ENCODE assay signal across 14 mouse cellular contexts in the genomic region with DNA sequence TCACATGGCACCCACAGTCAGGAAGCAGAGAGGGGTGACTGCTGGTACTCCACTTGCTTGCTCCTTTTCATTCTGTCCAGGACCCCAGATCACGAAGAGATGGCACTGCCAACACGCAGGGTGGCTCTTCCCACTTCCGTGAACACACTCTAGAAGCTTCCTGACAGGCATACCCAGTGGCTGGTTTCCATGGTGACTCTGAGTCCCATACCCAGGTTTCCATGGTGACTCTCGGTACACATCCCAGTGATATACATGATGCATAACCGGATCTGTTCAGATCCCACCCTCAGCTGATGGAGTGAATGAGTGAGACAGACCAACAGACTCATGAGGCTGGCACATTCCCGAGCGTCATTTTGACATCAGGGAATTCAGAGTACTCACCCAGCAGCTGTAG. TPM values are rescaled to one million over a fixed set of nuclear protein-coding genes. Genes with fewer than 3 reads are reported as not detected.
DNase-seq lines count a peak whose midpoint lies in the region; ATAC-seq lines count a peak whose summit lies in the region.
"Had no signal": no experiment of that assay in that cellular context is flagged by ENCODE, and none has a peak within 500 bp of the region (broad histone marks: within the 10 kb centered on the region; RNA-seq: fewer than 3 reads in every experiment).

No protein-coding gene starts in this region.

- H3K27me3 ChIP-seq in forebrain, embryonic 14.5 days (replicated peaks; ENCODE audit: control insufficient read depth, insufficient read depth, low read length): 0 out of 2 replicates have a peak, but pooled peaks cover 3% of the 10 kb centered on the region
- no peaks in the 10 kb centered on the region for H3K27me3 ChIP-seq in hindbrain, embryonic 16.5 days (replicated peaks; ENCODE audit: control insufficient read depth, insufficient read depth, low read length)
- peaks cover 21% of the 10 kb centered on the region for H3K27me3 ChIP-seq in neural tube, embryonic 15.5 days (replicated peaks)
- H3K27me3 ChIP-seq: intestine, embryonic 15.5 days had no signal

- no peak overlapping the region for H3K4me2 ChIP-seq in forebrain, embryonic 14.5 days (ENCODE audit: low read length)
- no peak overlapping the region for H3K4me2 ChIP-seq in hindbrain, embryonic 16.5 days (ENCODE audit: low read length)
- no peak overlapping the region for H3K4me2 ChIP-seq in neural tube, embryonic 15.5 days
- H3K4me2 ChIP-seq: intestine, embryonic 15.5 days; liver, embryonic 13.5 days had no signal

- 70% methylated on average over 7 of the region's 7 CpGs for WGBS in forebrain, embryonic 14.5 days
- 38% methylated on average over 7 of the region's 7 CpGs for WGBS in hindbrain, embryonic 16.5 days
- 54% methylated on average over 7 of the region's 7 CpGs for WGBS in neural tube, embryonic 15.5 days

- no peak overlapping the region for H3K9ac ChIP-seq in forebrain, embryonic 14.5 days (ENCODE audit: low read length)
- H3K9ac ChIP-seq in hindbrain, embryonic 16.5 days (ENCODE audit: low read depth, low read length): no peak overlapping the region
- no peak overlapping the region for H3K9ac ChIP-seq in neural tube, embryonic 15.5 days (replicated peaks)
- H3K9ac ChIP-seq: intestine, embryonic 15.5 days; liver, embryonic 13.5 days had no signal

- DNase-seq in left cerebral cortex, adult 9 months (ENCODE audit: low spot score in 2 of 2): peak; percentile 9 to 43
- DNase-seq in left cerebral cortex, adult 11 months (ENCODE audit: low spot score): no peak
- peak; percentile 77 for DNase-seq in forebrain, embryonic 14.5 days (ENCODE audit: low spot score)
- no peak for DNase-seq in testis, postnatal 10 days (ENCODE audit: low spot score)
- DNase-seq in cerebellum, adult 11 months: no peak
- DNase-seq: cerebellum, postnatal 14 days; kidney, postnatal 10 days; liver, embryonic 13.5 days; lung, postnatal 14 days had no signal

- H3K36me3 ChIP-seq in forebrain, embryonic 14.5 days (ENCODE audit: control insufficient read depth, insufficient read depth, low read length): no peaks in the 10 kb centered on the region
- H3K36me3 ChIP-seq in hindbrain, embryonic 16.5 days (ENCODE audit: control insufficient read depth, insufficient read depth, low read length): no peaks in the 10 kb centered on the region
- H3K36me3 ChIP-seq in neural tube, embryonic 15.5 days: no peaks in the 10 kb centered on the region
- H3K36me3 ChIP-seq: liver, embryonic 13.5 days had no signal

- H3K4me3 ChIP-seq in forebrain, embryonic 14.5 days (ENCODE audit: low read depth, low read length): no peak overlapping the region
- H3K4me3 ChIP-seq in hindbrain, embryonic 16.5 days (ENCODE audit: low read length): no peak overlapping the region
- no peak overlapping the region for H3K4me3 ChIP-seq in neural tube, embryonic 15.5 days (replicated peaks)
- H3K4me3 ChIP-seq: embryonic facial prominence, embryonic 10.5 days; intestine, embryonic 15.5 days; liver, embryonic 13.5 days had no signal

- no peak overlapping the region for H3K27ac ChIP-seq in forebrain, embryonic 14.5 days (ENCODE audit: low read depth, low read length)
- no peak overlapping the region for H3K27ac ChIP-seq in hindbrain, embryonic 16.5 days (ENCODE audit: low read depth, low read length)
- H3K27ac ChIP-seq in neural tube, embryonic 15.5 days (replicated peaks): no peak overlapping the region
- H3K27ac ChIP-seq: intestine, embryonic 15.5 days; liver, embryonic 13.5 days had no signal

- H3K9me3 ChIP-seq in forebrain, embryonic 14.5 days (replicated peaks; ENCODE audit: control insufficient read depth, low read length): no peaks in the 10 kb centered on the region
- peaks cover 6% of the 10 kb centered on the region; the same call in 1 of the 2 replicates for H3K9me3 ChIP-seq in hindbrain, embryonic 16.5 days (ENCODE audit: control insufficient read depth, low read length)
- no peaks in the 10 kb centered on the region for H3K9me3 ChIP-seq in neural tube, embryonic 15.5 days (replicated peaks)
- H3K9me3 ChIP-seq: embryonic facial prominence, embryonic 10.5 days; intestine, embryonic 15.5 days; liver, embryonic 13.5 days had no signal

- H3K4me1 ChIP-seq in forebrain, embryonic 14.5 days (ENCODE audit: control insufficient read depth, insufficient read depth, low read length): no peaks in the 10 kb centered on the region
- H3K4me1 ChIP-seq in hindbrain, embryonic 16.5 days (ENCODE audit: control insufficient read depth, insufficient read depth, low read depth, low read length): peaks cover 4% of the 10 kb centered on the region; the same call in 1 of the 2 replicates
- peaks cover 20% of the 10 kb centered on the region for H3K4me1 ChIP-seq in neural tube, embryonic 15.5 days
- H3K4me1 ChIP-seq: liver, embryonic 13.5 days had no signal

- ATAC-seq in forebrain, embryonic 14.5 days: peak; percentile 60; the same call in 1 of the 2 replicates
- peak; percentile 80 for ATAC-seq in hindbrain, embryonic 16.5 days
- peak; percentile 69; the same call in 1 of the 2 replicates for ATAC-seq in neural tube, embryonic 15.5 days (ENCODE audit: low FRiP score)
- ATAC-seq: CD4-positive, CD25-positive, alpha-beta regulatory T cell, adult 4 months; intestine, embryonic 15.5 days had no signal

RNA-seq across cellular contexts. Expression of a gene that starts 25.1 kb away (rescaled TPM):
- polyA plus RNA-seq in forebrain, embryonic 14.5 days (2014; fragmentation: Nextera tagmentation; extraction: Ambion mirVana): 0.52 and 0.69 TPM in 2 replicates
- 1.1 and 1.3 TPM in 2 replicates for polyA plus RNA-seq in hindbrain, embryonic 16.5 days (2015; fragmentation: Nextera tagmentation; extraction: Ambion mirVana)
- polyA plus RNA-seq in neural tube, embryonic 15.5 days (2015; fragmentation: Nextera tagmentation; extraction: Ambion mirVana): 1.6 and 15.7 TPM in 2 replicates

RNA-seq across cellular contexts. Expression of a gene that starts 49.1 kb away (rescaled TPM):
- 47.4 and 47.6 TPM in 2 replicates for polyA plus RNA-seq in forebrain, embryonic 14.5 days (2014; fragmentation: Nextera tagmentation; extraction: Ambion mirVana)
- polyA plus RNA-seq in hindbrain, embryonic 16.5 days (2015; fragmentation: Nextera tagmentation; extraction: Ambion mirVana): 45.2 and 46.3 TPM in 2 replicates
- polyA plus RNA-seq in neural tube, embryonic 15.5 days (2015; fragmentation: Nextera tagmentation; extraction: Ambion mirVana): 50.6 and 52.5 TPM in 2 replicates

RNA-seq across cellular contexts. Expression of a gene that starts 56.9 kb away (rescaled TPM):
- 1.1 and 2.1 TPM in 2 replicates for polyA plus RNA-seq in forebrain, embryonic 14.5 days (2014; fragmentation: Nextera tagmentation; extraction: Ambion mirVana)
- 1.9 and 2.8 TPM in 2 replicates for polyA plus RNA-seq in hindbrain, embryonic 16.5 days (2015; fragmentation: Nextera tagmentation; extraction: Ambion mirVana)
- polyA plus RNA-seq in neural tube, embryonic 15.5 days (2015; fragmentation: Nextera tagmentation; extraction: Ambion mirVana): 3.4 TPM in 2 replicates
- polyA plus RNA-seq: CD4-positive, CD25-positive, alpha-beta regulatory T cell, adult 4 months had no signal

Comparison
In these comparisons a context has a peak if more than half of its experiments do, and no peak if none do; other contexts are left out.
1. DNase-seq: peak in left cerebral cortex, adult 9 months (2 of 2) and forebrain, embryonic 14.5 days (single experiment); none in left cerebral cortex, adult 11 months (single experiment), testis, postnatal 10 days (single experiment) and cerebellum, adult 11 months (single experiment).
2. Peak in every context shown above with its lines, with median percentiles within 50 percentile points of each other: ATAC-seq.